Mouse (Mus musculus) retina, postnatal 7 days (tissue): ENCODE data around the gene Id1.

Experiments
- DNase-seq: peaks from one replicate; pipeline ENCODE4 v3.0.0-alpha.2; 2012; ENCODE audit warnings: low read depth, low spot score

Id1 gene

DNA sequence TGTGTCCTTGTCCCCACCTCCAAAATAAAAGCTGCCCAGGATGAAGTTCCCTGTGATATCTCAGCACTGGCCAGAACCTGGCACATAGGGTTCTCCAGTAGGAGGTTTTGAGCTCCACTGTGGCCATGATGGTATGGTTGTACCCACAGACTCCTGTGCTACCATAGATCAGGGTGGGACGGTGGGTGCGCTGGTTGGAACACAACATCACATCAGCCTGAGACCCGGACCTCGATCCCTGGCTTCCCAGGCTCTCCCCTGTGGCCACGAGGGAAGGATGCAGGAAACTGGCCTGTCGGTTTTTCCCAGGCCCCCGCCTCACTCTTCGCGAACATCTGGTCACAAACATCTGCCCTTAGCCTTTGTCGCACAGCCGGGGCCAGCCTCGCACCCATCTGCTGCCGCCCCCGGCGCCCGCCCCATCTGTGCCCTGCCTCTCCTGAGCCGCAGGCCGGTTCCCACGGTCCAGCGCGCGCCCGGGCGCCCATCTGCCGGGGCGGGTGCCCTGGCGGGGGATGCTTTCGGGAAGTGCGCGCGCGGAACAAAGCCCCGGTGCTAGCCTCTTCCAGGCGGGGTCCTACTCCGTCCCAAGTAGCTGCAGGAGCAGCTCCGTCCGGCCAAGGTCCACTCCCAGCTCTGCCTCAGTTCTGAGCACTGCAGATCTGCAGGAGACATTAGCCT is 12.3 kb upstream of the Id1 start:
- no peak for DNase-seq

DNA sequence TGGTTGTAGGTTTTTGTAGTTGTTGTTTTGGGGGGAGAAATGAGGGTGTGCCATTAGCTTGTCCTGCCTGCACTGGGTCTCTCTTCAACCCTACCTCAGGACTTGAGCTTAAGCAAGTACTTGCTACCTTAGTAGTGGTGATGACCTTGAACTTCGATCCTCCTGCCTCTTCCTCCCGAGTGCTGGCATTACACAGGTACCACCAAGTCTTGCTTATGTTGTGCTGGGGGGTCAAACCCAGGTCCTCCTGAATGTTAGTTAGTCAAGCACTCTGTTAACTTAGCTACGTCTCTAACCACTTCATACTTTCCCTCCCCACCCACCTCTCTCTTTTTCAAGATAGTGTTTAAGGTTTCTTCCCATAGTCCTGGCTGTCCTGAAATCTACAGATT is 11.7 kb upstream of the Id1 start:
- no peak for DNase-seq

DNA sequence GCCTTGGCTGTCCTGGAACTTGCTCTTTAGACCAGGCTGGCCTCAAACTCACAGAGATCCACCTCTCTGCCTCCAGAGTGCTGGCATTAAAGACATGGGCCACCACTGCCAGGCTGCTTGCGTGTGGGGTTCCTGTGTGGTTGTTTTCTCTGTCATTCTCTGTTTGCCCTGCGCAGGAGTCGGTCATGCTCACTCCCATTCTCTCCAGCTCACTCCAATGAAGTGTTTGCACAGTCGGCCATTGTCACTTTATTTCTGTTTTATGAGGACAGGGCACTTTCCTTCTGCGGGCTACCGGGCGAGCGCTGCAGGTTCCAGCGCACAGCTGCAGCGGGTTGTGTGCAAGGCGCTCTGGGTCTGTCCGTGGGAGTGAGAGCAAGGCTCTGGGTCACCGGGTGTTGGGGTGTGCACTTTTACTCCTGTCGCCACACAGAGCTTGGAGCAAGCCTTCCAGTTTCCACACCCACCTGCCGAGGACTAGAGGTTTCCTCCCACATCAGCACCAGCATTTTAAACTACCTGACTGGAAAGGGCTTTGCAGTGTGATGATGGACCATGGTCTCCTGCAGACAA is 10.8 kb upstream of the Id1 start:
- DNase-seq = no peak

DNA sequence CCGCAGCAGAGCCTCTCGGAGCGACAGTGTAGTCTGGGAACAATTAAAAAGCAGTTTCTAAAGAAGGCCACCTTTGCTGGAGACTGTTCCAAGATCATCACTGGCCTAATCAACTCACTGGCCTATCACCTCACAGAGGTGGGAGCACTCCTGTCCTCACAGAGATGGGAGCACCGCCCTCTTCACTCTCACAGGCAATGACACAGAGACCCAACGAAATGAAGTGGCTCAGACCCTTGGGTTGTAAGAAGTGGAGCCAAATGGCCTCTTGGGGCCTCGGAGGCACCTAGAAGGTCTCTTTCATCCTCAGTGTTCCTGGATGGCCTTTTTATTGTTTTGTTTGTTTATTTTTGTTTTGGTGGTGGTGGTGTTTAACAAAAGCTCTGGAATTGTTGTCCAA is 9.8 kb upstream of the Id1 start:
- DNase-seq = no peak

DNA sequence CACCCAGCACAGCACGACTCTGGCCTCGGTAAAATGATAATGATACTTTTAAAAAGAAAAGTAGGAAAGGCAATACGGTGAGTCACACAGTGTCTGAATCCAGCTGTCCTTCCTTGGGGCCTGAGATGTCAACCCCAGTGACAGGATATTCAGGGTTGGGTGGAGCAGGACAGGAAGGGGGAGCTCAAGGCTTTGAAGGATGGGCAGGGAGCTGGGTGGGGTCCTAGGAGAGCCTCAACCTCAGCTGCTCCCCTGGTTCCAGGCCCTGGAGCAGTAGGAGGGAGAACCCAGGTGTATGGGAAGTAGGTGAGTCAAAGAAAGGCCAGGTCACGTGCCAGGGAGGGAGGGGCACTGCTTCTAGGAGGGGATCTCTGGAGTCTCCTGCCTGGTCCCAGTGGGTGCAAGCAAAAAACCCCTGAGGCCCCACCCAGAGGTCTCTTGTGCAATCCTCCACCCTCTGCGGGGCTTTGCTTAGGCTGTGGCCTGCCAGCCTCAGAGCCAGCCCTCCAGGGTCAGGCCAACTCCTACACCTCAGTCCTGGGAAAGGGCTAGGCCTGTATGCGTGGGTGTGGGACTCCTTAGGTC is 9.2 kb upstream of the Id1 start:
- DNase-seq = no peak

DNA sequence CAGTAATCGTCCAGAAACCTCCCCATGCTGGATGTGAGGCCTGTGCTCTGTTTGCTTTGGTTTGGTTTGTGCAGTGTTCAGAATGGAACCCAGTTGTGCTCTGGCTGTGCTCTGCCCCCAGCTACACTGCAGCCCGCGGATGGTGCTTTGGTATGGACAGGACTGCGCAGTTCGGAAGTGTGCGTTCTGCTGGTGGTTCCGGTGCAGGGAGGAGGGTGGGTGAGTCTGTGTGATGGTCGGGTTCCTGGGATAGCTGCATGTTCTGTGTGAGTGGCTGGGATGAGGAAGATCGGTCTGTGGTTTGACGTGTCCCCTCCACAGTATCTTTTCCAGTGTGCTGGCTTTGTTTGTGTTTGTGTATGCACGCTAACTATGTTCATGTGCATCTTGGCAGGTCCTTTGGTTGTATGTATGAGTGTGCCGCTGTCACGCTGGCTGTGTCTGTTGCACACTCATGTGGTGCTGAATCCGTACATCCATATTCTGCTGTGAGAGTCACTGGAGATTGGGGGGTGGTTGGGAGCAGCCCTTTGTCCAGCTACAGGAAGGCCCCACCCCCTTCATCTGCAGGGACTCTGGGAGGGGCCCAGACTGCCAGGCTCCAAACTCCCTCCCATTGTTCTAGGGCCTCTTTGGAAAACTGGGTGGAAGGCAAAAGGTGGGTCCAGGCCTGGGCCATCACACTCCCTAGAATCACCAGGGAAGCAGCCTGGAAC is 8.1 kb upstream of the Id1 start:
- no peak for DNase-seq

DNA sequence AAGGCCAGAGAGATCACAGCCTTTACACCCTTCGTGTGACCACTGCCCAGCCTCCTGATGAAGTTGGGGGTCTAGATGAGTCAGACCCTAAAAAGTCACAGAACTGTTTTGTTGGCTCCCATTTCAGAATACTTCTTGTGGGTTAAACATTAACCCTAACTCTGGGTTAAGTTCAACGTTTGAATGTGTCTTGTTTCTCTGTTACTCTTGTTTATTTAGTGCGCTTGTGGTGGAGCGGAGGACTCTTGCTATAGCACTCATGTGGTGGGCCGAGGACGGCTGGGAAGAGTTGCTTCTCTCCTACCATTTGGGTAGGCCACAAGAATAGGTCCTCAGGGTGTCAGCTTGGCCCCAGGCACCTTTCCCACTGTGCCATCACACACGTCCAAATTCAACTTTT is 7.5 kb upstream of the Id1 start:
- no peak for DNase-seq

DNA sequence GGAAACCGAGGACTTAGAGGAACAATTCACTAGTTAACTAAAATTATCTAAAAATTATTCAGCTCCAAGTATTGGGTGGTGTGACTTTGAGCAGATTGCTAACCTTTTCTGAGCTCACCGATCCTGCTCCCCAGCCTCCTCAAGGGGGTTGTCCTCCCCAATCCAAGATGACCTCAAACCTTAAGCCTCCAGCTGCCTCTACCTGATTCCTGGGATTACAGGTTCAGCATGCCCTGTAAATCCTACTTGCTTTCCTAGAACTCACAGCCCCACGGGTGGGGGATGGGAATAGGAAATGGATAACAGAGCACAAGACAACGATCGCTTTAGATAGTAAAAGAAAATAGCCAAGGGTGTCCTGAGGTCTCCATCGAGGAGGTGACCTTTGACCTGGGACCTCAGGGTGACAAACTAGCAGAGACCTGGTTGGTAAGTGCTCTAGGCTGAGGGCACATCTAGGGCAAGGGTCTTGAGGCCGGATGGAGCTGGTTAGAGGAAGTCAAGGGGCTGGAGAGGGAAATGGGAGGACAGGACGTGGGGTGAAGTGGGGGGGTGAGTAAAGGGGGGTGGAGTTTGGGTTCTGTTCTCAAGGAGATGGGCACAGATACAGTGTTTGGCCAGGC is 6.9 kb upstream of the Id1 start:
- DNase-seq = no peak

DNA sequence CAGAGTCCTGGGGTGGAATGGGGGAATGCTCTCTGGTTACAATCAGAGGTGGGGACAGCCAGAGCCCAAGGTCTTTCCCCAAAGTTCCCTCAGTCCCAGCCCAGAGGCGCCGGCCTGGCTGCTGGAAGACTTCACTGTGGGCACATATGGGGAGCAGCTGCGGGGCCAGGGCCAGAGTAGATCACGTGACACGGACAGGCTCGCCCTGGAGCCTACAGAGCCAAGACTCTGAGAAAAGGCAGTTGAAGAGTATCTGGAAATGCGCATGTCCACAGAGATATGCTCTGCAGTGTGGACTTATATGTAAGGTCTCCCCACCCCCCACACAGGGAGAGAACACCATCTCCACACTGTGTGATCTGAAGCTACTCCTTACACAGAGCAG is 6.4 kb upstream of the Id1 start:
- no peak for DNase-seq

DNA sequence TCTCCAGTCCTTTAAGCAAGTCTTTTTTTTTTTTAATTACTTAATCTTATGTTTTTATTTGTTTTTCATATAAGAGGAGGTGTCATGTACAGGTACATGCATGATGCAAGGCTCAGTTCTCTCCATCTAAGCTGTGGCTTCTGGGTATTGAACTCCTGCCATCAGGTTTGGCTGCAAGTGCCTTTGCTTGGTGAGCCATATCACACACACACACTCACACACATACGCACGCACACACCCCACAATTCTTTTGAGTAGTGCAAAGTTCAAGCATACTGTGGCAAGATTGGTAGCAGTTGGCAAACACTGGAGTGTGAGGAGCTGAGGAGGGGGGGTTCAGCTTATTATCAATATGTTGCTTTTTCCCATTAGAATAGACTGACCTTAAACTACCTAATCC is 2.9 kb upstream of the Id1 start:
- DNase-seq = no peak

DNA sequence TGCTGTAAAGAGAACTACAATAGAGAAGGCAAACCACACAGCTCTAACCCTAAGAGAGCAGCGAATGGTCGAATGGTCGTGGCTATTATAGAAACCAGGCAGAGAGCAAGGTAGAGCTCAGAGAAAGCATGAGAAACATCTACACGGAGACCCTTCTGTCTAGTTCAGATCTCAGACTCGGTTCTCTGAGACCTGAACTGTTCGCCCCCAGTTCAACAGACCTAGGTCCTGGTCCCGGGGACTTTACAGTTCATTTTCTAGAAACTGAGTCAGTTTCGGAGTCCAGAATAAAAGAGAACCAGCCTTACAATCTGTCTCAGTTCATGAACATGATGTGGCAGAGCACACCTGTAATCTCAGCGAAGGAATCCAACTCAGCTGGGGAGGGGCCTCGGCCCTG is 1.6 kb upstream of the Id1 start:
- DNase-seq = no peak

DNA sequence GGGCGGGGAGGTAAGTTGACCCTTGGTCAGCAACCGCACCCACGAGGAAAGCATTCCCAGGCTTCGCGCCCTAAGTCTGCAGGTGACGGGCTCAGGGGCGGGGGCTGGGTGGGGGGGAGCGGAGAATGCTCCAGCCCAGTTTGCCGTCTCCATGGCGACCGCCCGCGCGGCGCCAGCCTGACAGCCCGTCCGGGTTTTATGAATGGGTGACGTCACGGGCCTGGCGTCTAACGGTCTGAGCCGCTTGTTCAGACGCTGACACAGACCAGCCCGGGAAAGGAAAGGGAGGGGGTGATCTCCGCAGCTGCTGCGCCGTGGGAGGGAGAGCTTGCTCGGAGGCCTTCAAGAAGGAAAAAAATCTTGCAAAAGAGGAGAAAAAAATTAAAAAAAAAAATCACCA is 1.1 kb upstream of the Id1 start:
- DNase-seq = peak; percentile 89

DNA sequence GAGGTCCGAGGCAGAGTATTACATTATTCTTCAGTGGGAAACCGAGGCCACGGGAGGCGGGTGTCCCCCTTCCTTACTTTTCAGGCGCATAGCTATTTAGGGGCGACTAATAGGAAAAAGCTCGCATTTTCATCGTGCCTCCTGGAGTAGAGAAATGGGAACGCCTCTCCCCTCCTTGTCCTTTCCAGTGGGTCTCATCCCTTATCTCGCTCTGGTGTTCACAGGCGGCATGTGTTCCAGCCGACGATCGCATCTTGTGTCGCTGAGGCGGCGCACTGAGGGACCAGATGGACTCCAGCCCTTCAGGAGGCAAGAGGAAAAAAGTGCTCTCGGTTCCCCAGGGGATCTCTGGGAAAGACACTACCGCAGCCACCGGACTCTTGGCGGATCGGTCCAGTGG is 697 bp downstream of the Id1 start:
- DNase-seq = no peak

DNA sequence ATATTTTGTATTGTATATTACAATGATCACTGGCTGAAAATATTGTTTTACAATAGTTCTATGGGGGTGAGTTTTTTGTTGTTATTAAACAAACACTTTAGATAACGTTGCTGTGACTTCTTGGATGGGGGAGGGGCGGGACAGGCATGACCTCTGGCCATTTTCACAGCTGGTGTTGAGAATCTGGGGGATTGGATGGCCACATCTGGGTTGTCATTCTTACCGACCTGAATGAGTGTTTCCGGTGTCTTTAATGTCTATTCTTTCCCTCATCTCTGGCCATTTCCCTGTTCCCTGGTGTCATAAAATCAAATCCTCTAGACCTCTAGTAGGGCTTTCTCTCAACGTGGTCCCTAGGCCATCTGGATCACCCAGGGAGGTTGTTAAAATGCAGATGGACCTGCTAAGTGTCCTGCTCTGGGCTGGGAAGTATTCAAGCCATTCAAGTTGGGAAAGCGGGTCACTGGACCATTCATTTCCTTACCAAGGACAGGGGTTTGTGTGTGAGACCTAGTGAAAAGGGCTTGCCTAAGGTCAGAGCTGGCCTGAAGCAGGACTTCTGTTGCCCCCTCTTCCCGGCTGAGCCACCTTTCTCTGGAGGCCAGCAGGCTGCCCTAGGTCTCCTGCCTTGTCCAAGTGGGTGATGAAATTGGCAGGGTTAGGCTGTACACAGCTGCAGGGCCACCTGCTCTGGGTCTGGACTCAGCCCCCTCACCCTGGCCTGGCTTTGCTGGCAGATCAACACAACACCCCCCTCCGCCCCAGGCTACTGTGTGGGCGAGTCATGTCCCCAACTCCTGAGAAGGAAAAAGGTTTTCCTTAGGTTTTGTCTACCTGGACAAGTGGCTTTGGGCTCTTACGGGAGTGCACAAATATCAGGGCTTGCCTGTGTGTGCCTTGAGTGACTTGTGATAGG is 1.5 kb downstream of the Id1 start:
- DNase-seq = no peak

DNA sequence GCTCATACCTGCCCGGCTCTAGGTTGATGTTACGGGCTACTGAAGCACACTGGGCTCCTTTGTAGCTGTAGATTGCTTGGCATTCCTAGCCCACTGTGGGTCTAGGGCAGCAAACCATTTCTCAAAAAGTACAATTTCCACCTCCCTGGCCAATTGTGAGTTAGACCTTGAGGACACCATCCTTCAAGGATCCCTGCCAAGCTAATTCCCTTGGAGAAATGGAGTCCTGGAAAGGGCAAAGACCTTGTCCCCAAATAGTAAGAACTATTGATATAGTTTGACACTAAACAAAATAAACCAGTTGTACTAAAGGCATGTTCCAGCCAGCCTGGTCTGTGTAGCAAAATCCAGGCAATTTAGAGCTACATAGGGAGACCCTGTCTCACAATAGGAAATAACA is 2.3 kb downstream of the Id1 start:
- DNase-seq = no peak

DNA sequence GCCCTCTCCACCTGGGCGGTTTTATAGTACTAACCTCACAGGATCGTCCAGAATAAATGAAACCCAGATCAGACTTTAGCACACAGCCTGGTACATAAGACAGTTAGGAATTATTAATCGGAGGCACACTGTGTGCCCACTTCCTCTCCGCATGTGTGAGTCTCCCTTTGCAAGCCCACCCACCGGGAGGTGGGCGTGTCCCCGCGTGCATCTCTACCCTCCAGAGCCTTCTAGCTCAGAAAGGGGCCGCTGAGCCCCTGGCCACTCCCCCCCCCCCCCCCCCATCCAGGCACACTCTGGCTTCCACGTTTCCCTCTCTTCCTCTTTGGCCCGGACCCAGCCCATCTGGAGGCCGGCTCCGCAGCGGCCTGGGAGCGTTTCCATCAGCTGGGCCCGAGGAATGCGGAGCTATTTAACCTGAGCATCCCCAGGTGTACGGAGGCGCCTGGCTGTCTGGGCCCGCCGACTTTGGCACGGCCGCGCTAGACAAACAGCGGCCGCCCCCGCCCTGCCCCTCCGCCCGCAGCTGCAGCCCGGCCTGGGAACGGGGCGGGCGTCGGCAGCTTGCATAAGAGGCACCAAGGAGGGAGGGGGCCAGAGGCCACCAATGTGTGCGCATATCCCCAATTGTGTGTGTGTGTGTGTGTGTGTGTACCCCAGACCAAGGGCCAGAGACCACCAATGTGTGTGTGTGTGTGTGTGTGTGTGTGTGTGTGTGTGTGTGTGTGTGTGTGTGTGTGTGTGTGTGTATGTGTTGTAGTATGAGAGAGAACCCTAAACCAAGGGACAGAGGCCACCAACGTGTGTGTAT is 3.2 kb downstream of the Id1 start:
- DNase-seq = no peak

DNA sequence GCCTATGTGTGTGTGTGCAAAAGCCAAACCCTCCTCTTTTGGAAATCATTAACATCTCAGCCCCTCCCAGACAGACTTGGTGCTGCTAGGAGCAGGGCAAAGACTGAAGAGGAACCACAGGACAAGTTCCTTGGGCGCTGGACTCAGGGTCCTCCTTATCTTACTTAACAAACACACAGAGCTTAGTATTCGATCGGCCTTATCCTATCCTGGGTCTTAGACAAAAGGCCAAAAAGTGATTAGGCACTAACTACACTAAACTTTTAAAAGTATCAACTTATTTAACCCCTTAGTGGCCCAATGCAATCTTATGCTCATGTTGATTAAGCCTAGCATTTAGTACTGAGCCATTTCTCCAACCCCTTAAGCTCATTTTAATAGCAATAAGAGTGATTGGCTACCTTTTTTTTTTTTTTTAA is 3.8 kb downstream of the Id1 start:
- no peak for DNase-seq

DNA sequence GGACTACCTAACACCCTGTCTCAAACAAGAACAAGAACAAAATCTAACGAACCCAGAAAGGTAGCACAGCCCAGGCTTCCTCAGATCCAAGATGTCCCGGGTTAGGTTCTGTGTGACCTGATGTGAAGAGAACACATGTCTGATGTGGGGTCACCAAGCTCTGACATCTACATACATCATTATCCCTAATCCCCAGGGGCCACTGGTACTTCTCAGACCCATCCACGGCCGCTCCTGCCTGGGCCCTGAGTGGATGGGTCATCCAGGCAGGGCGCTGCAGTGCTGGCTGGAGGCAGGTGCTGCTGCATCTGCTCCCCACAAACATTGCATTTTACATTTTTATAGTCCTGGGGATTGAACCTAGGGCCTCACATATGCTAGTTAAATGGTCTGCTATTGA is 4.4 kb downstream of the Id1 start:
- no peak for DNase-seq

DNA sequence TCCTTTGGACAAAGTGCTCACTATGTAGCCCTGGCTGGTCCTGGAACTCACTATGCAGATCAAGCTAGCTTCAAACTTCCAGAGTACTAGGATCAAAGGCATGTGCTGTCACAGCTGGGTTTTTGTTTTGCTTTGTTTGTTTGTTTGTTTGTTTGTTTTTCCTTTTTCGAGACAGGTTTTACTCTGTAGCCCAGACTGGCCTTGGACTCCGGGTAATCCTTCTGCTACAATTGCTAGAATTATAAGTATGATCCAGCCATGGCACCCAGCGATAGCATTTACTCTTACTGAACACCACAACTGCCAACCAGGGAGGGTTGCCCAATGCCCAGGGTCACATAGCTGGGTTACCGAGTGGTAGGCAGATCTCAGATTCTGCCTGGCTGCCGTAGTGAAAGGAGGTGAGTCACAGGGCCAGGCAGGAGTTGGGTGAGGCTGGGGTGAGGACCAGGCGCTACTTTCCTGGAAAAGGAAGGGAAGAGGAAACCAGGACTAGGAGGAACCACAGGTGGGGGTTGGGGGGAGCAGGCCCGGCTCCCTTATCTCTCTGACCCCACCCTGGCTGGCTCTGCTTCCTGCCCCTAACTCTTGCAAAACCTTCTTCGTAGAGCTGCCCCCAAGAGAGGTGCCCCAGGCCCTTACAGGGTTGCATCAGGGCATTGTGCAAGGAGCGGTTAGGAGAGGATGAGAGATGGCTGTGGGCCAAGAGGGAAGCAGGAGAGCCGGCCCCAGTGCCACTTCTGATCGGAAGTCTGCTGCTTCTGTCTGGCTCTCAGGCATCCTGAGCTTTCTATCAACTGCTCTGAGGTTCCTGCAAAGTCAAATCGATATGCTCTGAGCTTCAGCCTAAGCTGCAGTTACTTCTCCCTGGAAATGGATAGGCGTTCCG is 5.3 kb downstream of the Id1 start:
- DNase-seq = no peak

DNA sequence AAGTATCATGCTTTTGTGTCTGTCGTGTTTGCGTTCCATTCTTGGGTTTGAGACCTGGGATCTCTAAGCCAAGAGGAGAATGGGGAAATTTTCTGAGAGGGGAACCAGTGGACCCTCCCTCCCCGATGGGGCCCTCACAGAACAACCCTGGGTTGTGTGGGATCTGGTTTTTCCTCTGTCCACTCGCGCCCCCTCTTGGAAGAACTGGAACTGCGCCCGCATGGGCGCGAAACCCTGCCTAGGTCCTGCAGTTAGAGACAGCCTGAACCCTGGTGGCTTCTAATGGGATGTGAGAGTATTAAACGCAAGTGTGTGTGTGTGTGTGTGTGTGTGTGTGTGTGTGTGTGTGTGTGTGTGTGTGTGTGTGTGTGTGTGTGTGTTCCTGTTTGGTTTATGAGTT is 6.4 kb downstream of the Id1 start:
- no peak for DNase-seq
